Mouse (Mus musculus) liver, postnatal 0 days (tissue): Measurements from ENCODE around the gene Mapkap1. TPM values are rescaled to one million over a fixed set of nuclear protein-coding genes. Genes with fewer than 3 reads are reported as not detected.

ENCODE experiments used
- ATAC-seq: fragments of 200-750 bp; cut with Nextera tagmentation; 2 replicates; pipeline ENCODE4 v1.8.0; 2017; ENCODE audit warnings: mild to moderate bottlenecking, moderate library complexity
- DNase-seq: peaks from one replicate; pipeline ENCODE4 v3.0.0-alpha.2; 2016
- H3K27ac ChIP-seq: fragments of 300-500 bp; sonication (generic); 2 replicates; pipeline ENCODE4 v1.5.1; 2014; ENCODE audit warnings: antibody characterized with exemption, moderate library complexity, mild to moderate bottlenecking, low read depth
- H3K27me3 ChIP-seq: fragments of 300-500 bp; sonication (generic); 2 replicates; pipeline ENCODE4 v1.6.1; 2014; ENCODE audit warnings: low read length, control low read depth, mixed read lengths; ENCODE audit not compliant: insufficient read depth
- H3K36me3 ChIP-seq: fragments of 300-500 bp; sonication (generic); replicated peaks from 2 replicates; pipeline ENCODE4 v1.6.1; 2014; ENCODE audit warnings: mild to moderate bottlenecking, control low read depth, low read length, moderate library complexity, mixed read lengths; ENCODE audit not compliant: insufficient read depth
- H3K4me1 ChIP-seq: fragments of 300-500 bp; sonication (generic); 2 replicates; pipeline ENCODE4 v1.6.1; 2014; ENCODE audit warnings: antibody characterized with exemption, mild to moderate bottlenecking, control low read depth; ENCODE audit not compliant: insufficient read depth
- H3K4me2 ChIP-seq: fragments of 300-500 bp; sonication (generic); 2 replicates; pipeline ENCODE4 v1.6.1; 2014; ENCODE audit warnings: low read depth, mild to moderate bottlenecking, low read length, moderate library complexity, mixed read lengths
- H3K4me3 ChIP-seq: fragments of 300-500 bp; sonication (generic); 2 replicates; pipeline ENCODE4 v1.5.1; 2014; ENCODE audit warnings: low read depth, low read length
- H3K9ac ChIP-seq: fragments of 300-500 bp; sonication (generic); replicated peaks from 2 replicates; pipeline ENCODE4 v1.6.1; 2014; ENCODE audit warnings: mild to moderate bottlenecking, moderate library complexity
- H3K9me3 ChIP-seq: fragments of 300-500 bp; sonication (generic); 2 replicates; pipeline ENCODE4 v1.6.1; 2016; ENCODE audit warnings: mild to moderate bottlenecking, control low read depth, low read length, mixed read lengths
- CTCF ChIP-seq: sonication (generic); IDR thresholded peaks from 2 replicates; pipeline ENCODE4 v1.5.1; 2016; ENCODE audit warnings: antibody characterized with exemption, low read depth
- EP300 ChIP-seq: IDR thresholded peaks from 2 replicates; pipeline ENCODE4 v1.6.1; 2016; ENCODE audit warnings: antibody characterized with exemption, low read depth, mild to moderate bottlenecking
- WGBS: fragments of 180-500 bp; shearing (Covaris S2); extraction: QIAGEN DNeasy Blood & Tissue Kit; methylation state at CpG from one replicate; pipeline ENCODE4 v1.1.7; 2014; ENCODE audit not compliant: insufficient replicate concordance; 5-methylcytosine and 5-hydroxymethylcytosine counted together
- polyA plus RNA-seq: library from polyadenylated mRNA; unstranded; fragments of >200 nt; fragmentation: Nextera tagmentation; extraction: Ambion mirVana; gene quantifications from 2 replicates; pipeline ENCODE4 v1.2.1, GENCODE M21; 2015

Mapkap1 gene
- polyA plus RNA-seq, 1 experiment from 2014 or later: 31.3 TPM

DNA sequence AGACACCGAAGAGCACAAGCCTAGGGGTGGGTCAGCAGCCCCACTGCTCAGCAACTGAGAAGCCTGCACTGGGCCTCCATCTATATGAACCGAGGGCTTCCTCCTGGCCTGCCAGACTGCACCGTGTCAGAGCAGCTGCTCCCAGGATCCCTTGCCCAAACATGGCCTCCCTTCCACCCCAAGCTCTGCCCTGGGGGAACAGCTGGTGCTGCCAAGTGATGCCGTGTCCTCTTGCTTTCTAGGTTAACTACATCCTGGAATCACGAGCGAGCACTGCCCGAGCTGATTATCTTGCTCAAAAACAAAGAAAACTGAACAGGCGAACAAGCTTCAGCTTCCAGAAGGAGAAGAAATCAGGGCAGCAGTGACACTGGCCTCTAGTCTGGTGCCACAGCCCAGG, 216.6 kb downstream of the Mapkap1 start:
- no peak overlapping the region for H3K4me2 ChIP-seq
- ATAC-seq (no peak), DNase-seq (no peak)
- no peak overlapping the region for H3K9ac ChIP-seq
- no peaks in the 10 kb centered on the region for H3K9me3 ChIP-seq
- no peak for TF ChIP-seq EP300
- no peak for TF ChIP-seq CTCF
- H3K36me3 ChIP-seq: peaks cover 5% of the 10 kb centered on the region; the same call in 1 of the 2 replicates
- WGBS: 83% methylated on average over 8 of the region's 8 CpGs
- no peaks in the 10 kb centered on the region for H3K27me3 ChIP-seq
- no peak overlapping the region for H3K27ac ChIP-seq
- no peak overlapping the region for H3K4me3 ChIP-seq
- H3K4me1 ChIP-seq: no peaks in the 10 kb centered on the region

DNA sequence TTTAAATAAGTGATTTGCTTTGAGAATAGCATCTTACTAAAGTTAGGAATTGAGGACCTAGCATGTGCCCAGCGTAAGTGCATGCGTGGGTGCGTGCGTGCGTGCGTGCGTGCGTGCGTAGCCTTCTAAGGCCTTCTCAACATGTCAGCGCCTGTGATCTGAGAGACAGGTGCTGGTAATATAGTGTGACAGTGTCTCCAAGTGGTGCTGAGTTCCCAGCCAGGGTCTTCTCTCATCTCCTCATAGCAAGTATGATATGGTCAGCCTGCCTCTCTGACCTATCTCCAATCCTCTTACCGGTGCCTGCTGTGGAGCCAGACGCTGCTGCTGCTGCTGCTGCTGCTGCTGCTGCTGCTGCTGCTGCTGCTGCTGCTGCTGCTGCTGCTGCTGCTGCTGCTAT, 217.5 kb downstream of the Mapkap1 start:
- TF ChIP-seq CTCF (no peak), EP300 (no peak)

DNA sequence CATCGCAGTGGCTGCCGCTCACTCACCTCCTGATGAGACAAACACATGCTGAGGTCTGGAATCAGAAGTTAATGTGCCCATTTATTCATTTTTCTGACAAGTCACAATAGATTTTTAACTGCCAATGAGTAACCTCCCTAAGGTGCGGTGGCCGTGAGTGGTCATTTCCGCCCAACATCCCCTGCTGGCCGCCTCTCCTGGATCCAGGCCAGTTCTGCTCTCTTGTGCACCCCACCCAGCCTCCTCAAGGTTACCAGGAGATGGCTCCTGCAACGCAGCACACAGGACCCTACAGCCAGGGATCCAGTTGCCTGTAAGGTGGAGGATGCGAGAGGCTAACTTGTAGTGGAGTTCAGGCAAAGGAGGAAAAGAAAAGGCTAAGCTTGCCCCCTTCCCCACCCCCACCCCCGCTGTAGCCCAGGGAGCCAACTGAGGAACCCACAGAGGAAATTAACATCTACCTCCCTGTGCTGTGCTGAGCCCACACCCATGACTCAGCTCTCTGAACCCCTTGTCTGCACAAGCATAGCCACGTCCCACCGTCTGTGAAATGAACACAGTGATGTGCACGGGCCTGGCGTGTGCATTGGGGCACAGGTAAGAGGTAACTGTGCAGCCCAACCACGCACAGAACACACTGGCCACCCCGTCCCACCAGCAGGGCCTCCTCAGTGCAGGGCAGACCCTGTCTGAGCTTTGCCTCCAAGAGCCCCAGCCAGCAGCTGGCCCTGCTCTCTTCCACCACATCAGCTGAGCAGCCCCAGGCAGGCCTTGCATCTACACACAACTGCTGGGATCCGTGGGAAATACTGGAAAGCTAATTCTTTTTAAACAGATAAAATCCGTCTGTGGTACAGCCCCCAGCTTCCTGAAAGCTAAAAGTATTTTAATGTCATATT, 221.0 kb downstream of the Mapkap1 start:
- Histone ChIP-seq H3K4me1 (peaks cover 10% of the 10 kb centered on the region), H3K27ac (no peak overlapping the region), H3K4me3 (no peak overlapping the region), H3K9me3 (no peaks in the 10 kb centered on the region), H3K9ac (no peak overlapping the region), H3K27me3 (no peaks in the 10 kb centered on the region), H3K36me3 (peaks cover 5% of the 10 kb centered on the region; the same call in 1 of the 2 replicates), H3K4me2 (no peak overlapping the region)
- no peak for ATAC-seq
- WGBS: 55% methylated on average over 17 of the region's 17 CpGs
- no peak for DNase-seq
- TF ChIP-seq CTCF (no peak), EP300 (no peak)

More for the DNA sequence above, 217.5 kb downstream of the Mapkap1 start:
- WGBS: 93% methylated on average over 12 of the region's 12 CpGs
- Histone ChIP-seq H3K4me3 (no peak overlapping the region), H3K27ac (no peak overlapping the region), H3K9me3 (no peaks in the 10 kb centered on the region), H3K27me3 (no peaks in the 10 kb centered on the region), H3K9ac (no peak overlapping the region), H3K36me3 (peaks cover 5% of the 10 kb centered on the region; the same call in 1 of the 2 replicates), H3K4me1 (peaks cover 5% of the 10 kb centered on the region; the same call in 1 of the 2 replicates), H3K4me2 (no peak overlapping the region)
- ATAC-seq (no peak), DNase-seq (no peak)

DNA sequence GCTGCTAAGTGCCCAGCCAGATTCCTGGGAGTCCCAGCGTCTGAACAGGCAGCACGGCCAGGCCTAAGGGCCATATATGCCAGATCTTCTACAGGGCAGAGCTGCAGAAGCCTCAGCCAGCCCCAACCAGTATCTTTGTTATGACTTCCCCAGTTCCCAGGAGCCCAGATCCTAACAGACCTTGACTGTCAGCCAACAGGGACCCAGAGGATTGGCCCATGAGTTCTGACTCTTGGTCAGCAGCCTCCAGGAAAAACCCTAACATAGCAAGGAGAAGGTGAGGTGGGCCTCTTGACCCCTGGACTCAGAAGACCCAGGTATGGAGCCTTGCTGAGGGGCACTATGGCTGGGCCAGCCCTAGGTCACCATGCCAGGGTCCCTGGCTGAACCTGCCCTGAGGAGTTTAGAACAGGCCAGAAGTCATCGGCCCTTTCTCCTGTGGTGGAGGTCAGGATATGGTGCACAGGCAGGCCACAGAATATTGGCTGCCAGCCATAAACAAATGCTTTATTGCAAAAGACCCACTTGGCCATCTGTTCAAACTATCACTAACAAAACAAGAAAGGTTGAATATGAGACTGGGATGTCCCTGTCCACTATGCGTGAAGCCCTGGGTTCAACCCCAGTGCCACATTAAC, 222.5 kb downstream of the Mapkap1 start:
- H3K9me3 ChIP-seq: no peaks in the 10 kb centered on the region
- no peak overlapping the region for H3K27ac ChIP-seq
- peaks cover 10% of the 10 kb centered on the region for H3K4me1 ChIP-seq
- DNase-seq (no peak), ATAC-seq (peak; percentile 73)
- no peak for TF ChIP-seq CTCF
- TF ChIP-seq EP300: no peak
- H3K27me3 ChIP-seq: no peaks in the 10 kb centered on the region
- H3K9ac ChIP-seq: no peak overlapping the region
- WGBS: 61% methylated on average over 4 of the region's 4 CpGs
- peaks cover 3% of the 10 kb centered on the region; the same call in 1 of the 2 replicates for H3K36me3 ChIP-seq
- H3K4me3 ChIP-seq: no peak overlapping the region
- no peak overlapping the region for H3K4me2 ChIP-seq

DNA sequence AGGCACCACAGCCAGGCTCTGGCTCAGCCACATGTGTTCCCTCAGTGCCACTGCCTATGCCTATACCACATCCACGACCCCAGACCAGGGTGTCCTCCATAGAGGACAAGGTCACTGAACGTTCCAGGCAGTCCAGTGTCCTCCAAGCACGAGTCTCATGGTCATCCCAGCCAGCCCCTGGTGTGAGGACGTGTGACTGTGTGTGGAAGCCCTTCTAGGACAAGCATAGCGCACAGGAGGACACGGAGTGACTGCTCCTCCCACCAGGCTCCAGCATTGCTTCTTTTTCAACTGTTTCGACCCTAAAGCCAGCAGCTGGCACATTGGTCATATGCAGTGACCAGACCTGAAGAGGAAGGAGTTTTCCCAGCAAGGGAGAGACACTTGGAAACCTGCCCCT, 223.2 kb downstream of the Mapkap1 start:
- peak; percentile 22; the same call in 1 of the 2 replicates for ATAC-seq
- no peak overlapping the region for H3K4me3 ChIP-seq
- DNase-seq: no peak
- no peaks in the 10 kb centered on the region for H3K9me3 ChIP-seq
- no peak overlapping the region for H3K9ac ChIP-seq
- no peak for TF ChIP-seq CTCF
- no peak for TF ChIP-seq EP300
- WGBS: 65% methylated on average over 7 of the region's 7 CpGs
- H3K27me3 ChIP-seq: no peaks in the 10 kb centered on the region
- H3K4me2 ChIP-seq: no peak overlapping the region
- H3K27ac ChIP-seq: no peak overlapping the region
- peaks cover 10% of the 10 kb centered on the region for H3K4me1 ChIP-seq
- H3K36me3 ChIP-seq: 0 out of 2 replicates have a peak, but pooled peaks cover 3% of the 10 kb centered on the region

DNA sequence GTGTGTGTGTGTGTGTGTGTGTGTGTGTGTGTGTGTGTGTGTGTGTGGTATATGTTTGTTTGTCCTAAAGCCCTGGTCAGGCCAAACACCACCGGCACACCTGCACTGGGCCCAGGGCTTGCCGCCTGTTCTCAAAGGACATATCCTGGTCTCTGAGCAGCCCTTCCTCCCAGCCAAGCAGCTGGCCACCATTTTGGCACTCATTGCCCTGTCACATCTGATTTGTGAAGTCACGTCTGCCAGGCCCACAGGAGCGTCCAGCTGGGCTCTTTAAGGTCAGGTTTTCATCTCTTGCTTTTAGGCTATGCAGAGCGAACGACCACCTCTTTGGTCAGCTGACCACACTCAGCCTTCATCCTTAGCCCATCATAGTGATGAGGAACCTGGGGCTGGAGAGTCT, 223.9 kb downstream of the Mapkap1 start:
- Histone ChIP-seq H3K27ac (no peak overlapping the region), H3K36me3 (0 out of 2 replicates have a peak, but pooled peaks cover 3% of the 10 kb centered on the region), H3K9ac (no peak overlapping the region), H3K4me1 (peaks cover 10% of the 10 kb centered on the region), H3K9me3 (no peaks in the 10 kb centered on the region), H3K4me2 (no peak overlapping the region), H3K4me3 (no peak overlapping the region), H3K27me3 (no peaks in the 10 kb centered on the region)
- 82% methylated on average over 6 of the region's 6 CpGs for WGBS
- DNase-seq: no peak
- TF ChIP-seq EP300: no peak
- TF ChIP-seq CTCF: no peak
- no peak for ATAC-seq
